Mouse (Mus musculus): ENCODE measurements around the gene Hist1h2an. TPM values are rescaled to one million over a fixed set of nuclear protein-coding genes. Genes with fewer than 3 reads are reported as not detected.
A peak's percentile ranks its signal among the peaks of the same experiment; 100 is the strongest.
"Not testable (repeated sequence)": the region's sequence is repeated elsewhere in the genome, so short reads cannot be mapped to it uniquely, and the experiment has no call there.

Gene Hist1h2an
- 5.8 and 15.9 TPM in 2 replicates for polyA plus RNA-seq (2015; fragmentation: Nextera tagmentation; extraction: Ambion mirVana)

GRCm38 (mm10) chr13:21786899-21787629 lies at the start of gene Hist1h2an, which contains the start of gene Hist1h2bp:
Hist1h2an (minus strand) TSS chr13:21787218.
Hist1h2bp (plus strand) TSS chr13:21787461.
- ATAC-seq (ENCODE audit: low read depth) (peak; percentile 87), DNase-seq (peak; percentile 89)
- H3K36me3 ChIP-seq; H3K27me3 ChIP-seq; H3K9me3 ChIP-seq (replicated peaks): not testable (repeated sequence)
- Histone ChIP-seq H3K4me3 (replicated peaks) (peak within 1 kb of the TSS; percentile 56), H3K4me2 (peak within 1 kb of the TSS; percentile 70), H3K4me1 (replicated peaks) (peaks cover 59% of the 10 kb centered on the region), H3K9ac (peak within 1 kb of the TSS; percentile 84), H3K27ac (peak within 1 kb of the TSS; percentile 100)
- under 1% methylated on average over 32 of the region's 63 CpGs for WGBS (ENCODE audit: insufficient replicate concordance)

GRCm38 (mm10) chr13:21833461-21833860 lies 46.4 kb upstream of the Hist1h2an start, which contains the start of the genes Hist1h2ap and Hist1h2br:
Hist1h2ap (minus strand) TSS chr13:21833507.
Hist1h2br (plus strand) TSS chr13:21833743.
- H3K27ac ChIP-seq; H3K27me3 ChIP-seq; DNase-seq; H3K4me2 ChIP-seq; H3K9me3 ChIP-seq (replicated peaks); H3K9ac ChIP-seq; H3K36me3 ChIP-seq; H3K4me3 ChIP-seq (replicated peaks): not testable (repeated sequence)
- ATAC-seq (ENCODE audit: low read depth): peak; percentile 84
- H3K4me1 ChIP-seq (replicated peaks): peaks cover 19% of the 10 kb centered on the region
- WGBS (ENCODE audit: insufficient replicate concordance): no CpG with 5 or more reads among the region's 24 CpGs

- H3K27ac ChIP-seq: peak within 1 kb of the TSS; percentile 87
- peak within 1 kb of the TSS; percentile 37 for H3K4me3 ChIP-seq (replicated peaks)
- peaks cover 23% of the 10 kb centered on the region for H3K4me1 ChIP-seq (replicated peaks)
- H3K9ac ChIP-seq: peak within 1 kb of the TSS; percentile 62
- not testable (repeated sequence) for H3K36me3 ChIP-seq; H3K27me3 ChIP-seq; H3K9me3 ChIP-seq (replicated peaks)
- ATAC-seq (ENCODE audit: low read depth) (peak; percentile 67), DNase-seq (peak; percentile 84)
- WGBS (ENCODE audit: insufficient replicate concordance): under 1% methylated on average over 28 of the region's 58 CpGs
- peak within 1 kb of the TSS; percentile 50 for H3K4me2 ChIP-seq
Observed at GRCm38 (mm10) chr13:21831418-21832394, 44.7 kb upstream of the Hist1h2an start, which contains the start of gene Hist1h4n. Hist1h4n (minus strand) TSS chr13:21832196.

- peak overlapping the region; percentile 69 for H3K9ac ChIP-seq
- peaks cover 4% of the 10 kb centered on the region; the same call in 1 of the 2 replicates for H3K36me3 ChIP-seq
- ATAC-seq (ENCODE audit: low read depth) (no peak), DNase-seq (no peak)
- H3K4me1 ChIP-seq (replicated peaks): peaks cover 31% of the 10 kb centered on the region
- H3K27me3 ChIP-seq: no peaks in the 10 kb centered on the region
- H3K4me3 ChIP-seq (replicated peaks): peak overlapping the region; percentile 47
- WGBS (ENCODE audit: insufficient replicate concordance): 74% methylated on average over 10 of the region's 10 CpGs
- no peaks in the 10 kb centered on the region for H3K9me3 ChIP-seq (replicated peaks)
- peak overlapping the region; percentile 58 for H3K4me2 ChIP-seq
- peak overlapping the region; percentile 87 for H3K27ac ChIP-seq
Observed at GRCm38 (mm10) chr13:21830344-21830743, 43.3 kb upstream of the Hist1h2an start.

- Histone ChIP-seq H3K9ac (no peak overlapping the region), H3K4me1 (replicated peaks) (peaks cover 31% of the 10 kb centered on the region), H3K27me3 (no peaks in the 10 kb centered on the region), H3K4me3 (replicated peaks) (no peak overlapping the region), H3K27ac (0 out of 2 replicates have a peak overlapping the region, but pooled peaks have one; percentile 87), H3K4me2 (no peak overlapping the region), H3K9me3 (replicated peaks) (no peaks in the 10 kb centered on the region), H3K36me3 (peaks cover 4% of the 10 kb centered on the region; the same call in 1 of the 2 replicates)
- DNase-seq (no peak), ATAC-seq (ENCODE audit: low read depth) (no peak)
- WGBS (ENCODE audit: insufficient replicate concordance): 79% methylated on average over 3 of the region's 3 CpGs
Observed at GRCm38 (mm10) chr13:21828511-21828910, 41.5 kb upstream of the Hist1h2an start.

GRCm38 (mm10) chr13:21820082-21820890 lies 33.3 kb upstream of the Hist1h2an start:
- H3K4me1 ChIP-seq (replicated peaks); H3K9me3 ChIP-seq (replicated peaks); H3K9ac ChIP-seq; DNase-seq; H3K27ac ChIP-seq; H3K36me3 ChIP-seq; H3K4me2 ChIP-seq; H3K4me3 ChIP-seq (replicated peaks); H3K27me3 ChIP-seq: not testable (repeated sequence)
- peak; percentile 61; the same call in 1 of the 2 replicates for ATAC-seq (ENCODE audit: low read depth)
- 69% methylated on average over 7 of the region's 16 CpGs for WGBS (ENCODE audit: insufficient replicate concordance)

GRCm38 (mm10) chr13:21812092-21812491 lies 25.1 kb upstream of the Hist1h2an start:
- ATAC-seq (ENCODE audit: low read depth) (peak; percentile 62), DNase-seq (peak; percentile 53)
- H3K36me3 ChIP-seq; H3K4me1 ChIP-seq (replicated peaks); H3K9me3 ChIP-seq (replicated peaks); H3K27me3 ChIP-seq: not testable (repeated sequence)
- under 1% methylated on average over 14 of the region's 14 CpGs for WGBS (ENCODE audit: insufficient replicate concordance)
- H3K4me3 ChIP-seq (replicated peaks): peak overlapping the region; percentile 37
- H3K4me2 ChIP-seq: peak overlapping the region; percentile 48
- H3K9ac ChIP-seq: peak overlapping the region; percentile 57
- H3K27ac ChIP-seq: peak overlapping the region; percentile 86

GRCm38 (mm10) chr13:21811539-21811938 lies 24.5 kb upstream of the Hist1h2an start, which contains the start of gene Hist1h4m:
Hist1h4m (plus strand) TSS chr13:21811746.
- Histone ChIP-seq H3K9ac (peak within 1 kb of the TSS; percentile 57), H3K4me3 (replicated peaks) (peak within 1 kb of the TSS; percentile 37), H3K4me2 (peak within 1 kb of the TSS; percentile 48), H3K27ac (peak within 1 kb of the TSS; percentile 86)
- not testable (repeated sequence) for H3K27me3 ChIP-seq; H3K9me3 ChIP-seq (replicated peaks); DNase-seq; H3K4me1 ChIP-seq (replicated peaks); H3K36me3 ChIP-seq
- no CpG with 5 or more reads among the region's 24 CpGs for WGBS (ENCODE audit: insufficient replicate concordance)
- peak; percentile 19 for ATAC-seq (ENCODE audit: low read depth)

GRCm38 (mm10) chr13:21811074-21811473 lies 24.1 kb upstream of the Hist1h2an start:
- not testable (repeated sequence) for H3K4me3 ChIP-seq (replicated peaks); H3K27ac ChIP-seq; H3K9me3 ChIP-seq (replicated peaks); DNase-seq; H3K4me1 ChIP-seq (replicated peaks); H3K27me3 ChIP-seq; H3K9ac ChIP-seq; H3K36me3 ChIP-seq; H3K4me2 ChIP-seq
- ATAC-seq (ENCODE audit: low read depth): peak; percentile 5; the same call in 1 of the 2 replicates
- WGBS (ENCODE audit: insufficient replicate concordance): no CpG with 5 or more reads among the region's 8 CpGs

GRCm38 (mm10) chr13:21810073-21810472 lies 23.1 kb upstream of the Hist1h2an start, which contains the start of the genes Hist1h2bq and Hist1h2ao:
Hist1h2bq (minus strand) TSS chr13:21810197.
Hist1h2ao (plus strand) TSS chr13:21810465.
- peak; percentile 87 for ATAC-seq (ENCODE audit: low read depth)
- H3K36me3 ChIP-seq; H3K4me2 ChIP-seq; H3K4me1 ChIP-seq (replicated peaks); H3K27ac ChIP-seq; H3K27me3 ChIP-seq; H3K4me3 ChIP-seq (replicated peaks); H3K9ac ChIP-seq; DNase-seq; H3K9me3 ChIP-seq (replicated peaks): not testable (repeated sequence)
- WGBS (ENCODE audit: insufficient replicate concordance): no CpG with 5 or more reads among the region's 23 CpGs

All from liver, embryonic 13.5 days (tissue).